Mouse (Mus musculus) lung, adult 2 months (tissue): ENCODE results near the gene Chchd10.

Experiments used
- CTCF ChIP-seq: fragments of 200-500 bp; IDR thresholded peaks from 2 replicates; pipeline ENCODE4 v1.5.1; 2011; ENCODE audit warnings: mild to moderate bottlenecking, low read length, control low read depth; ENCODE audit not compliant: insufficient read depth
- POLR2A ChIP-seq: fragments of 200-500 bp; IDR thresholded peaks from 2 replicates; pipeline ENCODE4 v1.6.1; 2011; ENCODE audit warnings: low read depth, mild to moderate bottlenecking, control low read depth, low read length, borderline replicate concordance; ENCODE audit errors: extremely low read depth

DNA sequence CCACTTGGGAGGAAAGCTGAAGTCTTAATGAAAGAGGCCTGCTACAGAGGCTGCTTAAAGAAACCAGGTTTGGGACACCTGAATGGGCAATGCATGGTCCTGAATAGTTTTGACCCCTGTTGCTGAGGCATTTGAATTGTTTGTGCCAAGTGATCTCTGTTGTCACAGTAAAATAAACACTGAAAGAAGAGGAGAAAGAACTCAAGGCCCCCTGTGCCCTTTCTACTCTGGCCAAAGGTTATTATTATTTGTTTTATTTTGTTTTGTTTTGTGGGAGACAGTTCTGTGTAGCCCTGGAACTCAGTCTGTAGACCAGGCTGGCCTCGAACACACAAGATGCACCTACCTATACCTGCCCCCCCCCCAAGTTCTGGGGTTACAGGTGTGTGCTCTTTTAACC, 2.1 kb downstream of the Chchd10 start:
- TF ChIP-seq CTCF (no peak), POLR2A (no peak)
